Mouse (Mus musculus) lung, postnatal 4 days (tissue): ENCODE data around the gene Chst7.

Experiments used
- DNase-seq, 2 experiments: peaks; one replicate each; pipeline ENCODE4 v3.0.0; 2021

The Chst7 gene

DNA sequence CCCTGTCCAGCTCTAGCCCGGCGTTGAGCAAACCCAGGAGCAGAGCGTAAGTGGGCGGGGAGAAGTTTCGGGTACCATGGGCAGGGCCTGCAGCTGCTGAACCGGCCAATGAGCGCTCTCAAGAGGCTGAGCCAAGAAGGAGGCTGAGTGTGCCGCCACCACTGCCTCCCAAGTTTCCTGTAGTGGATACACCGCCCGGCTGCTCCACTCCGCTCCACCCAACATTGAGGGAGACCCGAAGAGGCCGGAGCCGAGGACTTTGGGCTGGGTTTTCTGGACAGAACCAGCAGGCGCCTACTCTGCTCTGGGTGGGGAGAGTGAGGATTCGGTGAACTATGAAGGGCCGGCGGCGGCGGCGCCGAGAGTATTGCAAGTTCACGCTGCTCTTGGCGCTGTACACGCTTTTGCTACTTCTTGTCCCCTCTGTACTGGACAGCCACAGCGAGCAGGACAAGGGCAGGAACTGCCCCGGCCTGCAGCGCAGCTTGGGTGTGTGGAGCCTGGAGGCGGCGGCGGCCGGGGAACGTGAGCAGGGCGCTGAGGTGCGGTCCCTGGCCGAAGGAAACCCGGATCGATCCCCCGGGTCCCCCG is at the start of gene Chst7:
Gene Chst7 (plus strand): TSS at position 180 of the 591 bp plus-strand sequence.
- DNase-seq: peak; percentile 71 to 85

DNA sequence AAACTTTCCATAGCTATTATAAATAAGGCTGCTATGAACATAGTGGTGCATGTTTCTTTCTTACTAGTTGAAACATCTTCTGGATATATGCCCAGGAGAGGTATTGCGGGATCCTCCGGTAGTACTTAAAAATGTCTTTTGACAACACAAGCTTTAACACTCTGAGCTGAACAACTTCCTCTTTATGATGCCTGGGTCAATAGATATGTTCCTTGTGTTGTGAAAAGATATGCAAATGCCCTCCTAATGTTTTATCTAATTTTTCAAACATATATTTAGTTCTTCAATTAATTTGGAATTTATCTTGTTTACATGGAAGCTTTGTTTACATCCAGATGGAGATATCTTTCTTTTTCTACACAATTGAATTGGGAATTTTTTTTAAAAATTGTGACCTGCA is 47.1 kb upstream of the Chst7 start:
- no peak for DNase-seq

DNA sequence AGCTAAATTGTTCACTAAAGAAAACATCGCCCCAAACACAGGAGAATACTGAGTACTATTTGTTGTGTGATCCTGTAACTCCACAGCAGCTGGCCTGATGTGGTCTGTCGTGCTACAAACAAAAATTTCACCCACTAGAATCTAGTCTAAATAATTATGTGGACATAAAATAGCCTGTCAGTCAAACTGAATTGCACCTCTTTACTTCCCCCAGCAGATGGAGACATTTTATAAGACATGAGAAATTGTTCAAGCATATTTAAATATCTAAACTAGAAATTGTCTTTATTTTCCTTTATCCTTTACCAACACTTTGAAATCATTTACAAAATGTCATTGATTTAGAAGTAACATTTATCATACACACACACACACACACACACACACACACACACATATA is 38.4 kb upstream of the Chst7 start:
- DNase-seq: no peak

DNA sequence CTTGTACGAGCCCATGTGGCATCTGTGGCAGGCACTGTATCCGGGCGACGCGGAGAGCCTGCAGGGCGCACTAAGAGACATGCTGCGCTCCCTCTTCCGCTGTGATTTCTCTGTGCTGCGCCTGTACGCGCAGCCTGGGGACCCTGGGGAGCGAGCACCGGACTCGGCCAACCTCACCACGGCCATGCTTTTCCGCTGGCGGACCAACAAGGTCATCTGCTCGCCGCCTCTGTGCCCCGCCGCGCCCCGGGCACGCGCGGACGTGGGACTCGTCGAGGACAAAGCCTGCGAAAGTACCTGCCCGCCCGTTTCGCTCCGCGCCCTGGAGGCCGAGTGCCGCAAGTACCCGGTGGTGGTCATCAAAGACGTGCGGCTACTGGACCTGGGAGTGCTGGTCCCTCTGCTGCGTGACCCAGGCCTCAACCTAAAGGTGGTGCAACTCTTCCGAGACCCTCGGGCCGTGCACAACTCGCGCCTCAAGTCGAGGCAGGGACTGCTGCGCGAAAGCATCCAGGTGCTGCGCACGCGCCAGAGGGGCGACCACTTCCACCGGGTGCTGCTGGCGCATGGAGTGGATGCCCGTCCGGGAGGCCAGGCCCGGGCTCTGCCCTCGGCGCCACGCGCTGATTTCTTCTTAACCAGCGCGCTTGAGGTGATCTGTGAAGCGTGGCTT is 872 bp downstream of the Chst7 start:
- peak; percentile 15 to 32 for DNase-seq

DNA sequence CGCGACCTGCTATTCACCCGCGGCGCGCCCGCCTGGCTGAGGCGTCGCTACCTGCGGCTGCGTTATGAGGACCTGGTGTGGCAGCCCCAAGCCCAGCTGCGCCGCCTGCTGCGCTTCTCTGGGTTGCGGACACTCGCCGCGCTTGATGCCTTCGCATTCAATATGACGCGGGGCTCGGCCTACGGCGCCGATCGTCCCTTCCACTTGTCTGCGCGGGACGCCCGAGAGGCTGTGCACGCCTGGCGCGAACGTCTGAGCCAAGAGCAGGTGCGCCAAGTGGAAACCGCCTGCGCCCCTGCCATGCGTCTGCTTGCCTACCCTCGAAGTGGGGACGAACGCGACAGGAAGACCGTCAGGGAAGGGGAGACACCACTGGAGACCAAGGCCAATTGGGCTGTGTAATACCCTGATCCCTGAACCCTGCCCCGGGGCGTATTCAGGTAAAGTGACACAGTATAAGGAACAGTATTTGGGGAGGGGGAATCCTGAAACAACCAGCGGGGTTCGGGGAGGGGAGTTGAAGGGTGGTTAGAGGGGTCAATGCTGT is 1.5 kb downstream of the Chst7 start:
- DNase-seq: no peak

DNA sequence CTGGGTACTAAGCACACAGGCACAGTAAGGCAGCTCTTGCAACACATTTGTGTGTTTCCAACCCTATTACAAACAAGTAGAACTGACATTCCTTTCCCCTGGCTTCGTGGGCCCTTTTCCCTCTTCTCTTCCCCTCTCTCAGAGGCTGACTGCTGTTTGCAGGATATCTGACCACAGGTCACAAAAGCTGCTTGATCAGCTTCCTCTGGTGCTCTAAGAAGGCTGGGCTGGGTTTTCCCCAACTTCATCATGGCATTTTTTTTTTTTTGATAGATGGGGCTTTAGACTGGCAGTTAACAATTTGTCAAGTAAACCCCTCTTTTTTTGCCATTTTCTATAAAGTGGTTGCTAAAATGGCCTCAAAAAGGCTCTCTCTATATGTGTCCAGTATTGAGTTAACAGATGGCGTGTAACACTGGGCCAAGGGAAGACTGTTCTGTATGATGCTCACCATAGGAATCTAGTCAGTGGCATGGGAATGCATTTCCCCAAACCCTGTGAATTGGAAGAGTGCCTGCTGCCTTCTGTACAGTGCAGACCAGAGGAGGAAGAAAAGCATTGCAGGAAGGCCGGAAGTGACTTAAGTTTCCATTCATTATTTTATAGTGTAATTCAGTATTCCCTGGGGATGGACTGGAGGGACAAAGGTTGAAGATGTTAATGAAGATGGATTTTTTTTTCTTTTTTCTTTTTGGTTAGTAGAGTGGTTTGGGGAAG is 2.6 kb downstream of the Chst7 start:
- no peak for DNase-seq

DNA sequence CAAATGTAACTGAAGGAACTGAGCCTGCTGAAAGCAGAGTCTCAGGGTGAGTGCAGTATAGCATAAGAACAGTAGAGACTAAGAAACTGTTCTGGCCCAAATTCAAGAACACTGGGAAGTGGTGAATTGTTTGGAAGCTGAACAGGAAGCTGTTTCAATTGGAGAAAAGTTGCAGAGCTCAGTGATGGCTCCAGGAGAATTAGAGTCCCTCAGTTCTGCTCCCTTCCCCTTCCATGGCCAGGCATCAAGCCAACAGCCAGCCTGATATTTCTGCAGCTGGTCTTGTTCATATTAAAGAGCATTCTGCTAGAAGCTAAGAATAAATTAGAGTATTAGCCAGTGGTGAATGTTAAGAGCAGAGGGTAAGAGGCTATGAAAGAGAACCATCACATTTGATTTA is 7.3 kb downstream of the Chst7 start:
- peak in 1 of 2 experiments; percentile 24 for DNase-seq

DNA sequence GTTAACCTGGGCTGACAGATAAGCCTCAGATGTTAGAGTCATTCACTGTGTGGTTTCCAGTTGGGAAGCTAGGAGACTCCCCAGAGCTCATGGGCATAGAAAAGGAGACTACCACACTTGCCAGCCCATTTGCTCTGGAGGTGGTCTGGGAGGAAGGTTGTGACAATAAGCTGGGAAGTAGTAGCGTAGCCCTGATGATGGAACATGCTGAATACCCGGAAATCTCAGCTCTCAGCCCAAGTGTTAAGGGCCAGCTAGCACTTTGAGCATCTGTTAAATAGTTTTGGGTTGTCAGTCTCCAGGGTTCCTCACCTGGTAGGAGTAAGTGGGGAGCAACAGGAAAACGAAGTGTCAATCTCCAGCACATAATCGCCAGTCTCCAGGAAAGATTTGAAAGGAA is 10.8 kb downstream of the Chst7 start:
- no peak for DNase-seq

DNA sequence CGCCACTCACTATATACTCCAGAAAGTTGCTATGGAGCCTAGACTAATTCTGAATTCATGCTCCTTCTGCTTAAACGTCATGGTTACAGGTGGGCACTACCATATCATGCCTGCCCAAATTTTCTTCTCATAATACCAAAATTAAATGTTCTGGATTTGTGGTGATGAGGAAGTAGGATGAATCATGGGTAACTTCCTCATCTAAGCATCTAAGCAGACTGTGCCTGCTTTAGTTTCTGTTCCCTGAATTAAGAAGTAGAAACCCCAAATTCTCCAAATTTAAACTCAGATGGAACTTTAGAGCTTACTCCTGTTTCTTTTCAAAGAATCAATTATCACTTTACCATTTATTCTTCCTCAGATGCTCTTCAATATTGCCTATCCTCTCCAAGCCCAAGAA is 58.4 kb downstream of the Chst7 start:
- DNase-seq: no peak

DNA sequence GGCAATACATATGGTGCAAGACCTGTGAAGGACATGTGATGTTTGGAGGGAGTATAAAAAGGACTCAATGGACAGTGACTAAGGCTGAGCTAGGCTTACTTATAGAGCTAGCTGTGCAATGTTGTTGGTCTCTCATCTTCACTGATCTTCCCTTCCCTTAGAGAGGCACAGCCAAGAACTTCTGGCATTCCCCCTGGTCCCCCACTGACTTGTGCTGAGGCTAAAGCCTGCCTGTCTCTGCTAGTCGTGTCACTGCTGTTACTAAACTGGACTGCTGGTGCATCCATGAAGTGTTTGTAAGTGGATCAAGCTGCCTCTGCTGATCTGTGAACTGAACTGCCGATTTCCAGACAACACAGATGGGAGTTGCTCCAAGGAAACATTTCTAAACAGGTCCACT is 66.1 kb downstream of the Chst7 start:
- DNase-seq: no peak

DNA sequence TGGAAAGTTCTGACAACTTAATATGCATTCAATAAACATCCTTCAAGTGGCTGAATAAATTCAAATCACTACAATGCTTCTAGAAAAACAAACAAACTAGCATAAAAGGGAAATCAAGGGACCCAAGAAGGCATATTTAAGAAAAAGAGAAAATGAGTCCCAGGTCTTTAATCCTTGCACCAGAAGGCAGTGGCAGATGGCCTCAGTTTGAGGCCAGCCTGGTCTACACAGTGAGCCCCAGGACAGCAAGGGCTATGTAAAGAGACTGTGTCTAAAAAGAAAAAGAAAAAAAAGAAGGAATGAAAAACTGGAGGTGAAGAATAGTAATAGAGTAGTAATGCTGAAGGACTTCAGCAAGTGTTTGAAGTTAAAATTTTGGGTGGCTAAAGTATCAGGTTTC is 69.6 kb downstream of the Chst7 start:
- no peak for DNase-seq

DNA sequence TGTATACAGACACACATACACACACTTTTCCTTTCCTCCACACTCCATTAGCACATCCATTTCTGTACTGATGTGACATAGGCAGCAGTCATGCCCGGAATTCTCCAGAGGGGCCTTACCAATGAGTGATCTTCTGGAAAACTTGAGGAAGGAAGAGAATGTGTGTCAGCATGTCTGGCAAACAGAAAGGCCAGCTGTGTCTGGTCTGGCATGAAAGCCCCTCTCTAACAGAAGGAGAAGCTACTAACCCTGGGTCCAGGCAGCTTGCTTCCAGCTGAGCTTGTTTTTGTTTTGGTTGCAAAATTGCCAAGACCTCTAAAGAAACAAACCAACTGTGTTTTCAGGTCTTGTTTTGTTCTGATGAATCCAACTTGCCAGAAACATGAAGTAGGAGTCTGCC is 70.1 kb downstream of the Chst7 start:
- DNase-seq: peak in 1 of 2 experiments; percentile 44
